26 mouse cellular contexts compared by ENCODE assay signal in genomic region chr2:84389075-84389474, GRCm38 (mm10). TPM values are rescaled to one million over a fixed set of nuclear protein-coding genes. Genes with fewer than 3 reads are reported as not detected.
DNase-seq lines count a peak whose midpoint lies in the region; ATAC-seq and TF ChIP-seq lines count a peak whose summit lies in the region.
"Had no signal": no experiment of that assay in that cellular context is flagged by ENCODE, and none has a peak within 500 bp of the region (broad histone marks: within the 10 kb centered on the region; RNA-seq: fewer than 3 reads in every experiment).

No protein-coding gene starts in this region.

- 0 out of 2 replicates have a peak, but pooled peaks have one; percentile 37 for ATAC-seq in heart, embryonic 12.5 days (ENCODE audit: insufficient number of reproducible peaks, low FRiP score)
- ATAC-seq in heart, embryonic 16.5 days (replicated peaks; ENCODE audit: extremely low read depth, insufficient read depth, low FRiP score) = peak; percentile 28; the same call in 1 of the 2 replicates
- no peak for ATAC-seq in liver, postnatal 0 days
- ATAC-seq in liver, embryonic 12.5 days = no peak; the same call in 1 of the 2 replicates
- no peak for ATAC-seq in stomach, postnatal 0 days (ENCODE audit: low FRiP score, low TSS enrichment)
- ATAC-seq: CD4-positive, CD25-positive, alpha-beta regulatory T cell, adult 4 months; forebrain, embryonic 15.5 days; intestine, postnatal 0 days had no signal

- TF ChIP-seq CTCF in liver, postnatal 0 days (IDR thresholded peaks at IDR 0.05; ENCODE audit: low read depth) = no peak
- no peak for TF ChIP-seq CTCF in stomach, postnatal 0 days (IDR thresholded peaks at IDR 0.05; ENCODE audit: low read depth)

- H3K27me3 ChIP-seq in heart, embryonic 12.5 days (replicated peaks) = no peaks in the 10 kb centered on the region
- H3K27me3 ChIP-seq in heart, embryonic 16.5 days (ENCODE audit: control insufficient read depth, insufficient read depth, low read length) = no peaks in the 10 kb centered on the region
- H3K27me3 ChIP-seq in liver, postnatal 0 days (ENCODE audit: insufficient read depth, low read length) = no peaks in the 10 kb centered on the region
- no peaks in the 10 kb centered on the region for H3K27me3 ChIP-seq in liver, embryonic 12.5 days (replicated peaks)
- H3K27me3 ChIP-seq in stomach, postnatal 0 days (ENCODE audit: control insufficient read depth, insufficient read depth, low read length) = no peaks in the 10 kb centered on the region
- H3K27me3 ChIP-seq: embryonic facial prominence, embryonic 13.5 days; forebrain, embryonic 12.5 days; forebrain, embryonic 15.5 days; hindbrain, embryonic 12.5 days; hindbrain, embryonic 15.5 days had no signal

- intact Hi-C loops in heart, postnatal 36 days (cut with DNase I) = no loop called here
- intact Hi-C loops in heart, postnatal 10 days (cut with DNase I) = loop anchor here (5.0 kb wide), 1 partner anchor 202 kb away; no protein-coding TSS in a partner anchor

- TF ChIP-seq EP300 in liver, postnatal 0 days (IDR thresholded peaks at IDR 0.05; ENCODE audit: low read depth) = no peak
- no peak for TF ChIP-seq EP300 in stomach, postnatal 0 days (optimal IDR thresholded peaks at IDR 0.05)

- DNase-seq in heart, postnatal 36 days = no peak
- DNase-seq in heart, postnatal 10 days = no peak
- no peak for DNase-seq in liver, postnatal 0 days
- DNase-seq in stomach, postnatal 0 days (ENCODE audit: low spot score) = no peak
- DNase-seq in thymus, postnatal 25 days = no peak
- DNase-seq: adrenal gland, adult 2 months; adrenal gland, postnatal 14 days; cerebellum, adult 11 months; cerebellum, adult 2 months; cerebellum, postnatal 10 days; cerebellum, postnatal 36 days; embryo, embryonic 11 days; gastrocnemius, postnatal 25 days had no signal

- H3K4me2 ChIP-seq in heart, embryonic 12.5 days = no peak overlapping the region
- H3K4me2 ChIP-seq in heart, embryonic 16.5 days (ENCODE audit: low read depth, low read length) = no peak overlapping the region
- H3K4me2 ChIP-seq in liver, postnatal 0 days (ENCODE audit: low read depth, low read length) = no peak overlapping the region
- H3K4me2 ChIP-seq in liver, embryonic 12.5 days = no peak overlapping the region
- H3K4me2 ChIP-seq in stomach, postnatal 0 days (replicated peaks; ENCODE audit: low read depth) = no peak overlapping the region
- H3K4me2 ChIP-seq: embryonic facial prominence, embryonic 13.5 days; forebrain, embryonic 12.5 days; forebrain, embryonic 15.5 days; hindbrain, embryonic 12.5 days; hindbrain, embryonic 15.5 days had no signal

- H3K4me1 ChIP-seq in heart, embryonic 12.5 days (replicated peaks) = peaks cover 34% of the 10 kb centered on the region
- peaks cover 16% of the 10 kb centered on the region for H3K4me1 ChIP-seq in heart, embryonic 16.5 days (ENCODE audit: control insufficient read depth, insufficient read depth, low read length)
- peaks cover 21% of the 10 kb centered on the region for H3K4me1 ChIP-seq in liver, postnatal 0 days (ENCODE audit: insufficient read depth)
- peaks cover 32% of the 10 kb centered on the region for H3K4me1 ChIP-seq in liver, embryonic 12.5 days
- H3K4me1 ChIP-seq in stomach, postnatal 0 days (replicated peaks; ENCODE audit: control insufficient read depth, insufficient read depth) = no peaks in the 10 kb centered on the region
- H3K4me1 ChIP-seq: hindbrain, embryonic 12.5 days had no signal

- no peak overlapping the region for H3K4me3 ChIP-seq in heart, embryonic 12.5 days
- H3K4me3 ChIP-seq in heart, embryonic 16.5 days (ENCODE audit: low read length) = no peak overlapping the region
- H3K4me3 ChIP-seq in liver, postnatal 0 days (ENCODE audit: low read depth, low read length) = no peak overlapping the region
- no peak overlapping the region for H3K4me3 ChIP-seq in liver, embryonic 12.5 days
- no peak overlapping the region for H3K4me3 ChIP-seq in stomach, postnatal 0 days (ENCODE audit: low read depth, low read length)
- H3K4me3 ChIP-seq: embryonic facial prominence, embryonic 10.5 days; embryonic facial prominence, embryonic 13.5 days; erythroblast, embryonic 14.5 days; forebrain, embryonic 12.5 days; forebrain, embryonic 15.5 days; hindbrain, embryonic 12.5 days; hindbrain, embryonic 15.5 days had no signal

- H3K9ac ChIP-seq in heart, embryonic 12.5 days = no peak overlapping the region
- H3K9ac ChIP-seq in heart, embryonic 16.5 days (ENCODE audit: low read length) = no peak overlapping the region
- no peak overlapping the region for H3K9ac ChIP-seq in liver, postnatal 0 days (replicated peaks)
- no peak overlapping the region for H3K9ac ChIP-seq in liver, embryonic 12.5 days
- no peak overlapping the region for H3K9ac ChIP-seq in stomach, postnatal 0 days (ENCODE audit: low read length)
- H3K9ac ChIP-seq: embryonic facial prominence, embryonic 13.5 days; forebrain, embryonic 12.5 days; forebrain, embryonic 15.5 days; hindbrain, embryonic 12.5 days; hindbrain, embryonic 15.5 days had no signal

- H3K9me3 ChIP-seq in heart, embryonic 12.5 days (replicated peaks) = no peaks in the 10 kb centered on the region
- no peaks in the 10 kb centered on the region for H3K9me3 ChIP-seq in heart, embryonic 16.5 days (replicated peaks; ENCODE audit: control insufficient read depth, low read length)
- no peaks in the 10 kb centered on the region for H3K9me3 ChIP-seq in liver, postnatal 0 days (ENCODE audit: low read length)
- H3K9me3 ChIP-seq in liver, embryonic 12.5 days (replicated peaks) = no peaks in the 10 kb centered on the region
- no peaks in the 10 kb centered on the region for H3K9me3 ChIP-seq in stomach, postnatal 0 days (ENCODE audit: control insufficient read depth, low read length)
- H3K9me3 ChIP-seq: embryonic facial prominence, embryonic 10.5 days; embryonic facial prominence, embryonic 13.5 days; forebrain, embryonic 12.5 days; forebrain, embryonic 15.5 days; hindbrain, embryonic 12.5 days; hindbrain, embryonic 15.5 days had no signal

- no peaks in the 10 kb centered on the region for H3K36me3 ChIP-seq in heart, embryonic 12.5 days
- no peaks in the 10 kb centered on the region for H3K36me3 ChIP-seq in heart, embryonic 16.5 days (ENCODE audit: control insufficient read depth, insufficient read depth)
- no peaks in the 10 kb centered on the region for H3K36me3 ChIP-seq in liver, postnatal 0 days (replicated peaks; ENCODE audit: insufficient read depth, low read length)
- H3K36me3 ChIP-seq in liver, embryonic 12.5 days = no peaks in the 10 kb centered on the region
- H3K36me3 ChIP-seq in stomach, postnatal 0 days (ENCODE audit: control insufficient read depth, insufficient read depth, low read length) = no peaks in the 10 kb centered on the region
- H3K36me3 ChIP-seq: embryonic facial prominence, embryonic 10.5 days; embryonic facial prominence, embryonic 13.5 days; forebrain, embryonic 12.5 days; forebrain, embryonic 15.5 days; hindbrain, embryonic 12.5 days; hindbrain, embryonic 15.5 days had no signal

- peak overlapping the region; percentile 70 for H3K27ac ChIP-seq in heart, embryonic 12.5 days (ENCODE audit: poor library complexity, severe bottlenecking)
- peak overlapping the region; percentile 65; the same call in 1 of the 2 replicates for H3K27ac ChIP-seq in heart, embryonic 16.5 days (ENCODE audit: low read length)
- H3K27ac ChIP-seq in liver, postnatal 0 days (ENCODE audit: low read depth) = peak overlapping the region; percentile 55; the same call in 1 of the 2 replicates
- no peak overlapping the region for H3K27ac ChIP-seq in liver, embryonic 12.5 days
- H3K27ac ChIP-seq in stomach, postnatal 0 days (replicated peaks) = 0 out of 2 replicates have a peak overlapping the region, but pooled peaks have one; percentile 24
- H3K27ac ChIP-seq: embryonic facial prominence, embryonic 10.5 days; embryonic facial prominence, embryonic 13.5 days; forebrain, embryonic 12.5 days; forebrain, embryonic 15.5 days; hindbrain, embryonic 12.5 days; hindbrain, embryonic 15.5 days had no signal

RNA-seq across cellular contexts. Expression of gene Calcrl, which starts 36.1 kb away (rescaled TPM):
- 65.1 and 69.5 TPM in 2 replicates for polyA plus RNA-seq in heart, embryonic 12.5 days (2016; fragmentation: Nextera tagmentation; extraction: Ambion mirVana)
- 10 to 100 TPM; 29.2 to 31.4 TPM for total RNA-seq in heart, postnatal 36 days (2021)
- polyA plus RNA-seq in heart, embryonic 16.5 days (2015; fragmentation: Nextera tagmentation; extraction: Ambion mirVana) = 37.5 and 38.4 TPM in 2 replicates
- total RNA-seq in heart, postnatal 10 days (2021) = 10 to 100 TPM; 47.6 to 54.8 TPM
- polyA plus RNA-seq in liver, postnatal 0 days (2015; fragmentation: Nextera tagmentation; extraction: Ambion mirVana) = 9.4 and 12.8 TPM in 2 replicates
- 22.1 and 24.6 TPM in 2 replicates for polyA plus RNA-seq in liver, embryonic 12.5 days (2016; fragmentation: Nextera tagmentation; extraction: Ambion mirVana)
- polyA plus RNA-seq in stomach, postnatal 0 days (2015; fragmentation: Nextera tagmentation; extraction: Ambion mirVana) = 18.1 and 18.2 TPM in 2 replicates
- total RNA-seq: MEL had no signal
- polyA plus RNA-seq: erythroblast, embryonic 14.5 days had no signal

Comparison
In these comparisons a context has a peak if more than half of its experiments do, and no peak if none do; other contexts are left out.
1. ATAC-seq: peak in heart, embryonic 12.5 days (single experiment) and heart, embryonic 16.5 days (single experiment); none in liver, postnatal 0 days (single experiment), liver, embryonic 12.5 days (single experiment) and stomach, postnatal 0 days (single experiment).